Mouse (Mus musculus): ENCODE measurements around the gene Galnt3. TPM values are rescaled to one million over a fixed set of nuclear protein-coding genes. Genes with fewer than 3 reads are reported as not detected.

Galnt3 gene
- polyA plus RNA-seq, 1 experiment from 2014 or later: 3.5 TPM

DNA sequence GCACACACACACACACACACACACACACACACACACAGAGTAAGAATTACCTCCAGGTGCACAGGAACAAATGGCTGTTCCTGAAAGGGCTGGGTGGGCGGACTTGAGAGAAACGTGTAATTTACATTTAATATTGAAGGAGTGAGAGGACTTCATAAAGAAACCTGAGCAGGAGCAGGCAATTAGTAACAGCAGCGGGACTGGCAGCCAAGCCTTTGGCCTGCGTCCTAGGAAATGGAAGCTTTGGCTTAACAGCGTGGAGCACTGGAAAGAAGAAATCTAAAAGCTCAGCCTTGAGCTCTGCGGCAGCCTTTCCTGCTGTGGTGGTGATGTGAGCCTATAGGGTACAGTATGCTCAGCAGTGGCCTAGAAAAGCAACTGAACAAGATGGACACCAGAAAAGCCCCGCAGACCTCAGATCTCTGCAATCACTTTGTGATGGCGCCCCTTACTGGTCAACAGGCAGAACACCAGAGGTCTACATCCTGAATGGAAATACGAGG lies 82.8 kb downstream of the Galnt3 start:
- Histone ChIP-seq H3K9me3 (replicated peaks) (no peaks in the 10 kb centered on the region), H3K4me3 (no peak overlapping the region), H3K36me3 (no peaks in the 10 kb centered on the region), H3K4me1 (peaks cover 22% of the 10 kb centered on the region), H3K4me2 (replicated peaks) (no peak overlapping the region), H3K27me3 (no peaks in the 10 kb centered on the region), H3K9ac (no peak overlapping the region), H3K27ac (peak overlapping the region; percentile 76)
- 65% methylated on average over 9 of the region's 9 CpGs for WGBS
- ATAC-seq (ENCODE audit: low FRiP score): peak; percentile 55

DNA sequence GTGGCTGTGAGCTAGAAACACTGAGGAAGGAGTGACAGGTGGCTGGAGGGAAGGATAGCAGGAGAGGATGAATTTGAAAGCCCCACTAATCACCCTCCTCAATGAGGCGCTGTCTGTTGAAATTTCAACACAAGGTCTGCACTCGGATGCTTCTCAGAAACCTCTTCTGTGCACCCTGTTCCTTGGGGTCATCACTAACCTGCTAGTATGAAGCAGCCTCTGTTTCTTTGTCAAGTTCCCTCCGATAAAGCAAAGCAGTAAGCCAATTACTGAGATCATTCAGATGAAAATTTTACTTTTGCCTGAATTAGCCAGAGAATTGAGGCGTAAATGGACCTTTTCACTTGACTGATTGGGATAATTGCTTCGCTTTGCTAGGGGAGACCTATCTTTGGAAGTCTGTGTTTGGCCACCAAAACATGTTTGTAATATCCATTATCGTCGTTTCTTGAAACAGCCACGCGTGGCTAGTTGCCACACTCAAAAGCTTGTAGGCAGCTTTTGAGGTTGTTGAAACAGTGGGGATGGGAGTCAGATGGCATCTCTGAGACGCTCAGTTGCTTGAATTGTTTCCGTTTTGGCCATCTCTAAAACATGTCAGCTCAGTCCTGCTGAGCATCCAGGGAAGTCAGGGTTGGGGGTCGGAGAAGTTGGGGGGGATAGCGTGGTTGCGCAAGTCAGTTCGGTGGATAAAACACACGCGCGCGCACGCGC lies 83.4 kb downstream of the Galnt3 start:
- H3K4me2 ChIP-seq (replicated peaks): no peak overlapping the region
- H3K4me3 ChIP-seq: no peak overlapping the region
- no peaks in the 10 kb centered on the region for H3K27me3 ChIP-seq
- ATAC-seq (ENCODE audit: low FRiP score): peak; percentile 35
- 67% methylated on average over 20 of the region's 21 CpGs for WGBS
- no peaks in the 10 kb centered on the region for H3K36me3 ChIP-seq
- no peak overlapping the region for H3K9ac ChIP-seq
- H3K27ac ChIP-seq: peak overlapping the region; percentile 76
- peaks cover 22% of the 10 kb centered on the region for H3K4me1 ChIP-seq
- no peaks in the 10 kb centered on the region for H3K9me3 ChIP-seq (replicated peaks)

GRCm38 (mm10) chr2:66040611-66041010 lies 84.2 kb downstream of the Galnt3 start:
- H3K36me3 ChIP-seq: no peaks in the 10 kb centered on the region
- H3K27ac ChIP-seq: no peak overlapping the region
- H3K4me2 ChIP-seq (replicated peaks): no peak overlapping the region
- no peaks in the 10 kb centered on the region for H3K27me3 ChIP-seq
- H3K9me3 ChIP-seq (replicated peaks): no peaks in the 10 kb centered on the region
- peaks cover 22% of the 10 kb centered on the region for H3K4me1 ChIP-seq
- no peak overlapping the region for H3K4me3 ChIP-seq
- no peak for ATAC-seq (ENCODE audit: low FRiP score)
- H3K9ac ChIP-seq: no peak overlapping the region

GRCm38 (mm10) chr2:66034907-66035679 lies 89.7 kb downstream of the Galnt3 start:
- peak; percentile 67 for ATAC-seq (ENCODE audit: low FRiP score)
- H3K9ac ChIP-seq: no peak overlapping the region
- no peaks in the 10 kb centered on the region for H3K9me3 ChIP-seq (replicated peaks)
- no peak overlapping the region for H3K4me2 ChIP-seq (replicated peaks)
- H3K27ac ChIP-seq: no peak overlapping the region
- H3K4me3 ChIP-seq: no peak overlapping the region
- no peaks in the 10 kb centered on the region for H3K36me3 ChIP-seq
- no peaks in the 10 kb centered on the region for H3K27me3 ChIP-seq
- WGBS: 74% methylated on average over 9 of the region's 9 CpGs
- 0 out of 2 replicates have a peak, but pooled peaks cover 8% of the 10 kb centered on the region for H3K4me1 ChIP-seq

Other genes starting within 250 kb of the Galnt3 start
- gene Ttc21b, start 131.6 kb upstream of the Galnt3 start, polyA plus RNA-seq (2016; fragmentation: Nextera tagmentation; extraction: Ambion mirVana): 16.5 and 16.9 TPM in 2 replicates